Mouse (Mus musculus): ENCODE measurements around the gene Wipi2.

The Wipi2 gene

GRCm38 (mm10) chr5:142621421-142621820 lies 6.1 kb upstream of the Wipi2 start:
- CTCF ChIA-PET = interaction anchor here (0.5 to 1.5 kb wide), 8 partner anchors 23 to 1871 kb away, joined by 3 to 6 read pairs (median 4); no protein-coding TSS in a partner anchor
- POLR2A ChIA-PET = no interaction called here

- CTCF ChIA-PET = interaction anchor here in 3 of 4 experiments (0.5 to 1.5 kb wide), 6 partner anchors 39 to 117 kb away, joined by 3 to 6 read pairs (median 4); no protein-coding TSS in a partner anchor
Observed at GRCm38 (mm10) chr5:142622134-142622533, 5.4 kb upstream of the Wipi2 start.

GRCm38 (mm10) chr5:142623080-142623479 lies 4.4 kb upstream of the Wipi2 start:
- ChIA-PET CTCF (interaction anchor here (0.6 to 1.5 kb wide), 10 partner anchors 40 to 402 kb away, joined by 3 to 7 read pairs (median 4); partner anchors contain the start of gene Radil (in 1 of the 4)), POLR2A (interaction anchor here in 2 of 4 experiments (0.7 to 1.0 kb wide), 2 partner anchors 45 to 159 kb away, joined by 3 read pairs; partner anchors contain the start of gene Ap5z1 (in 1 of the 2))

More at GRCm38 (mm10) chr5:142622134-142622533, 5.4 kb upstream of the Wipi2 start:
- POLR2A ChIA-PET = interaction anchor here in 2 of 4 experiments (0.6 kb wide), 2 partner anchors 18 to 54 kb away, joined by 3 read pairs; no protein-coding TSS in a partner anchor

- CTCF ChIA-PET = interaction anchor here (0.6 to 1.1 kb wide), 6 partner anchors 9 to 89 kb away, joined by 3 to 5 read pairs (median 4); no protein-coding TSS in a partner anchor
- POLR2A ChIA-PET = interaction anchor here in 3 of 4 experiments (0.6 to 2.4 kb wide), 13 partner anchors 12 to 499 kb away, joined by 3 to 8 read pairs (median 3); partner anchors contain the start of gene Actb (in 1 of the 3)
Observed at GRCm38 (mm10) chr5:142628726-142629662, 1.5 kb downstream of the Wipi2 start.

- POLR2A ChIA-PET = interaction anchor here in 3 of 4 experiments (0.5 to 2.4 kb wide), 8 partner anchors 10 to 277 kb away, joined by 3 to 8 read pairs (median 3); partner anchors contain the start of gene Actb (in 1 of the 3)
- CTCF ChIA-PET = no interaction called here
Observed at GRCm38 (mm10) chr5:142629663-142630025, 2.1 kb downstream of the Wipi2 start.

- CTCF ChIA-PET = no interaction called here
- POLR2A ChIA-PET = interaction anchor here in 3 of 4 experiments (0.6 to 2.4 kb wide), 11 partner anchors 11 to 307 kb away, joined by 3 to 8 read pairs (median 3); partner anchors contain the start of gene Actb (in 1 of the 3)
Observed at GRCm38 (mm10) chr5:142630224-142630623, 2.7 kb downstream of the Wipi2 start.

GRCm38 (mm10) chr5:142637823-142638222 lies 10.3 kb downstream of the Wipi2 start:
- POLR2A ChIA-PET = no interaction called here
- CTCF ChIA-PET = no interaction called here

GRCm38 (mm10) chr5:142640088-142640487 lies 12.6 kb downstream of the Wipi2 start:
- ChIA-PET POLR2A (interaction anchor here in 2 of 4 experiments (0.5 to 1.6 kb wide), 6 partner anchors 13 to 215 kb away, joined by 3 to 7 read pairs (median 3); no protein-coding TSS in a partner anchor), CTCF (interaction anchor here in 2 of 4 experiments (0.6 kb wide), 2 partner anchors 662 to 1055 kb away, joined by 3 read pairs; no protein-coding TSS in a partner anchor)

- ChIA-PET CTCF (interaction anchor here in 2 of 4 experiments (0.6 to 1.6 kb wide), 5 partner anchors 33 to 511 kb away, joined by 3 to 4 read pairs (median 3); no protein-coding TSS in a partner anchor), POLR2A (interaction anchor here in 2 of 4 experiments (0.6 to 1.6 kb wide), 5 partner anchors 11 to 60 kb away, joined by 3 to 5 read pairs (median 4); no protein-coding TSS in a partner anchor)
Observed at GRCm38 (mm10) chr5:142641331-142642051, 14.0 kb downstream of the Wipi2 start.

- POLR2A ChIA-PET = interaction anchor here in 2 of 4 experiments (0.6 to 2.5 kb wide), 5 partner anchors 19 to 803 kb away, joined by 3 to 7 read pairs (median 4); no protein-coding TSS in a partner anchor
- CTCF ChIA-PET = no interaction called here
Observed at GRCm38 (mm10) chr5:142648162-142648561, 20.7 kb downstream of the Wipi2 start.

- POLR2A ChIA-PET = interaction anchor here in 2 of 4 experiments (1.4 to 2.5 kb wide), 4 partner anchors 9 to 20 kb away, joined by 4 to 7 read pairs (median 5); no protein-coding TSS in a partner anchor
- CTCF ChIA-PET = interaction anchor here in 2 of 4 experiments (0.6 to 0.7 kb wide), 2 partner anchors 108 to 112 kb away, joined by 3 to 5 read pairs; no protein-coding TSS in a partner anchor
Observed at GRCm38 (mm10) chr5:142649460-142650050, 22.1 kb downstream of the Wipi2 start.

GRCm38 (mm10) chr5:142650390-142650789 lies 22.9 kb downstream of the Wipi2 start:
- POLR2A ChIA-PET = interaction anchor here in 2 of 4 experiments (1.4 to 2.5 kb wide), 4 partner anchors 8 to 20 kb away, joined by 4 to 7 read pairs (median 5); no protein-coding TSS in a partner anchor
- CTCF ChIA-PET = interaction anchor here in 1 of 4 experiments (1.4 kb wide), 1 partner anchor 68 kb away, joined by 3 read pairs; no protein-coding TSS in a partner anchor

GRCm38 (mm10) chr5:142650794-142651497 lies 23.4 kb downstream of the Wipi2 start:
- POLR2A ChIA-PET = interaction anchor here in 2 of 4 experiments (1.4 to 1.6 kb wide), 3 partner anchors 8 to 21 kb away, joined by 4 to 5 read pairs (median 5); no protein-coding TSS in a partner anchor
- CTCF ChIA-PET = interaction anchor here in 1 of 4 experiments (1.4 kb wide), 1 partner anchor 67 kb away, joined by 3 read pairs; no protein-coding TSS in a partner anchor

GRCm38 (mm10) chr5:142652266-142652665 lies 24.8 kb downstream of the Wipi2 start:
- ChIA-PET CTCF (no interaction called here), POLR2A (interaction anchor here in 1 of 4 experiments (1.1 kb wide), 1 partner anchor 12 kb away, joined by 3 read pairs; no protein-coding TSS in a partner anchor)

- CTCF ChIA-PET = interaction anchor here in 1 of 4 experiments (1.4 kb wide), 1 partner anchor 41 kb away, joined by 3 read pairs; no protein-coding TSS in a partner anchor
- POLR2A ChIA-PET = interaction anchor here in 1 of 4 experiments (0.6 to 0.8 kb wide), 2 partner anchors 21 to 47 kb away, joined by 3 to 9 read pairs; no protein-coding TSS in a partner anchor
Observed at GRCm38 (mm10) chr5:142660656-142661434, 33.3 kb downstream of the Wipi2 start.

- CTCF ChIA-PET = interaction anchor here in 3 of 4 experiments (0.6 to 1.5 kb wide), 8 partner anchors 34 to 187 kb away, joined by 3 to 6 read pairs (median 4); partner anchors contain the start of gene Radil (in 1 of the 3)
Observed at GRCm38 (mm10) chr5:142667921-142668320, 40.4 kb downstream of the Wipi2 start.

More at GRCm38 (mm10) chr5:142667921-142668320, 40.4 kb downstream of the Wipi2 start:
- POLR2A ChIA-PET = interaction anchor here in 3 of 4 experiments (0.6 to 2.4 kb wide), 14 partner anchors 12 to 238 kb away, joined by 3 to 7 read pairs (median 3); no protein-coding TSS in a partner anchor

Data from embryonic stem cell, embryonic (primary cell).